ENCODE assay signal across 16 mouse cellular contexts in genomic region chr10:59564551-59564950, GRCm38 (mm10). TPM values are rescaled to one million over a fixed set of nuclear protein-coding genes. Genes with fewer than 3 reads are reported as not detected.
A peak's percentile ranks its signal among the peaks of the same experiment; 100 is the strongest.
DNase-seq lines count a peak whose midpoint lies in the region; ATAC-seq lines count a peak whose summit lies in the region.
"Had no signal": no experiment of that assay in that cellular context is flagged by ENCODE, and none has a peak within 500 bp of the region (broad histone marks: within the 10 kb centered on the region; RNA-seq: fewer than 3 reads in every experiment).

No protein-coding gene starts in this region.

- peak; percentile 78 for DNase-seq in 3T3-L1 (ENCODE audit: low read depth, low spot score)
- DNase-seq in MN1 (ENCODE audit: low spot score) = peak; percentile 39
- DNase-seq in fibroblast of lung, adult 2 months (ENCODE audit: low read depth) = peak; percentile 54
- no peak for DNase-seq in cerebellum, adult 18-20 months
- no peak for DNase-seq in adrenal gland, adult 18-20 months (ENCODE audit: low spot score in 2 of 2)
- no peak for DNase-seq in spleen, postnatal 10 days (ENCODE audit: low spot score in 2 of 2)
- no peak for DNase-seq in frontal cortex, postnatal 25 days (ENCODE audit: low spot score in 2 of 2)
- DNase-seq: adrenal gland, postnatal 14 days; cerebellum, postnatal 14 days; gastrocnemius, postnatal 36 days; lung, postnatal 4 days; thymus, adult 2 months had no signal

- peak; percentile 90 for ATAC-seq in megakaryocyte, adult 5-6 weeks (ENCODE audit: poor library complexity, severe bottlenecking)
- ATAC-seq: inflammation-experienced regulatory T-cells, adult 6 months; midbrain, embryonic 15.5 days had no signal

RNA-seq across cellular contexts. Expression of gene Gm10322, which starts 51.3 kb away (rescaled TPM):
- not detected in 2 replicates for total RNA-seq in megakaryocyte, adult 5-6 weeks (2015)
- total RNA-seq in megakaryocyte, adult 5-6 weeks (2017) = not detected in 2 replicates
- total RNA-seq in adrenal gland, adult 18-20 months (2021) = not detected
- total RNA-seq: adrenal gland, postnatal 14 days; gastrocnemius, postnatal 36 days; layer of hippocampus, adult 8-10 months had no signal

RNA-seq across cellular contexts. Expression of gene Mcu, which starts 51.9 kb away (rescaled TPM):
- total RNA-seq in megakaryocyte, adult 5-6 weeks (2015) = 16.7 and 17.0 TPM in 2 replicates
- 26.3 and 28.6 TPM in 2 replicates for total RNA-seq in megakaryocyte, adult 5-6 weeks (2017)
- 10 to 100 TPM; 26.2 to 36.8 TPM for total RNA-seq in adrenal gland, adult 18-20 months (2021)

Comparison
In these comparisons a context has a peak if more than half of its experiments do, and no peak if none do; other contexts are left out.
1. DNase-seq: peak in 3T3-L1 (single experiment), MN1 (single experiment) and fibroblast of lung, adult 2 months (single experiment); none in cerebellum, adult 18-20 months (0 of 2), adrenal gland, adult 18-20 months (0 of 2), spleen, postnatal 10 days (0 of 2) and frontal cortex, postnatal 25 days (0 of 2).